Mouse (Mus musculus): Measurements from ENCODE around the gene Lonp1. TPM values are rescaled to one million over a fixed set of nuclear protein-coding genes. Genes with fewer than 3 reads are reported as not detected.

Gene Lonp1
- total RNA-seq, 2 experiments from 2014 or later = 4.2 to 13.0 TPM

Other genes starting within 250 kb of the Lonp1 start
- 4.8 and 7.3 TPM in 2 replicates for gene Ptprs, start 150.4 kb downstream of the Lonp1 start, total RNA-seq (2015; ENCODE audit: low replicate concordance)
- gene Ptprs, start 150.4 kb downstream of the Lonp1 start, total RNA-seq (2017; ENCODE audit: low replicate concordance) = 2.0 and 8.1 TPM in 2 replicates
- gene Znrf4, start 114.5 kb downstream of the Lonp1 start, total RNA-seq (2015; ENCODE audit: low replicate concordance) = not detected in 2 replicates
- not detected in 2 replicates for gene Znrf4, start 114.5 kb downstream of the Lonp1 start, total RNA-seq (2017; ENCODE audit: low replicate concordance)
- gene Gm20219, start 72.5 kb downstream of the Lonp1 start, total RNA-seq (2015; ENCODE audit: low replicate concordance) = 1.5 and 2.5 TPM in 2 replicates
- gene Gm20219, start 72.5 kb downstream of the Lonp1 start, total RNA-seq (2017; ENCODE audit: low replicate concordance) = 0.84 and 1.5 TPM in 2 replicates
- gene Safb2, start 42.3 kb downstream of the Lonp1 start, total RNA-seq (2015; ENCODE audit: low replicate concordance) = 71.9 and 87.0 TPM in 2 replicates
- gene Safb2, start 42.3 kb downstream of the Lonp1 start, total RNA-seq (2017; ENCODE audit: low replicate concordance) = 316 and 354 TPM in 2 replicates
- gene Safb, start 42.1 kb downstream of the Lonp1 start, total RNA-seq (2015; ENCODE audit: low replicate concordance) = 36.9 and 61.2 TPM in 2 replicates
- gene Safb, start 42.1 kb downstream of the Lonp1 start, total RNA-seq (2017; ENCODE audit: low replicate concordance) = 116 and 186 TPM in 2 replicates
- gene 2410015M20Rik, start 17.1 kb downstream of the Lonp1 start, total RNA-seq (2015; ENCODE audit: low replicate concordance) = 16.3 and 18.6 TPM in 2 replicates
- gene 2410015M20Rik, start 17.1 kb downstream of the Lonp1 start, total RNA-seq (2017; ENCODE audit: low replicate concordance) = 16.2 and 50.3 TPM in 2 replicates
- gene Rpl36, start 13.5 kb downstream of the Lonp1 start, total RNA-seq (2015; ENCODE audit: low replicate concordance) = 298 and 319 TPM in 2 replicates
- 323 TPM in 2 replicates for gene Rpl36, start 13.5 kb downstream of the Lonp1 start, total RNA-seq (2017; ENCODE audit: low replicate concordance)
- not detected in 2 replicates for gene Catsperd, start 1.3 kb upstream of the Lonp1 start, total RNA-seq (2015; ENCODE audit: low replicate concordance)
- gene Catsperd, start 1.3 kb upstream of the Lonp1 start, total RNA-seq (2017; ENCODE audit: low replicate concordance) = not detected in 2 replicates
- gene Ranbp3, start 46.4 kb upstream of the Lonp1 start, total RNA-seq (2015; ENCODE audit: low replicate concordance) = 6.1 and 11.7 TPM in 2 replicates
- gene Ranbp3, start 46.4 kb upstream of the Lonp1 start, total RNA-seq (2017; ENCODE audit: low replicate concordance) = 18.0 and 25.0 TPM in 2 replicates
- 17.7 and 29.7 TPM in 2 replicates for gene Ndufa11, start 90.9 kb upstream of the Lonp1 start, total RNA-seq (2015; ENCODE audit: low replicate concordance)
- gene Ndufa11, start 90.9 kb upstream of the Lonp1 start, total RNA-seq (2017; ENCODE audit: low replicate concordance) = 21.3 and 29.1 TPM in 2 replicates
- gene Vmac, start 91.1 kb upstream of the Lonp1 start, total RNA-seq (2015; ENCODE audit: low replicate concordance) = 0.38 and 1.0 TPM in 2 replicates
- gene Vmac, start 91.1 kb upstream of the Lonp1 start, total RNA-seq (2017; ENCODE audit: low replicate concordance) = 1.4 and 8.3 TPM in 2 replicates
- not detected in 2 replicates for gene Nrtn, start 130.6 kb upstream of the Lonp1 start, total RNA-seq (2015; ENCODE audit: low replicate concordance)
- gene Nrtn, start 130.6 kb upstream of the Lonp1 start, total RNA-seq (2017; ENCODE audit: low replicate concordance) = 0.51 TPM in 1 of 2 replicates, not detected in the other
- gene Dus3l, start 137.9 kb upstream of the Lonp1 start, total RNA-seq (2015; ENCODE audit: low replicate concordance) = 0.84 and 5.6 TPM in 2 replicates
- gene Dus3l, start 137.9 kb upstream of the Lonp1 start, total RNA-seq (2017; ENCODE audit: low replicate concordance) = 5.4 and 5.9 TPM in 2 replicates
- gene Prr22, start 143.4 kb upstream of the Lonp1 start, total RNA-seq (2015; ENCODE audit: low replicate concordance) = not detected in 2 replicates
- not detected in 2 replicates for gene Prr22, start 143.4 kb upstream of the Lonp1 start, total RNA-seq (2017; ENCODE audit: low replicate concordance)
- 21.5 and 25.7 TPM in 2 replicates for gene Rfx2, start 204.1 kb upstream of the Lonp1 start, total RNA-seq (2015; ENCODE audit: low replicate concordance)
- gene Rfx2, start 204.1 kb upstream of the Lonp1 start, total RNA-seq (2017; ENCODE audit: low replicate concordance) = 26.1 and 39.6 TPM in 2 replicates
- not detected in 2 replicates for gene Acsbg2, start 247.6 kb upstream of the Lonp1 start, total RNA-seq (2015; ENCODE audit: low replicate concordance)
- gene Acsbg2, start 247.6 kb upstream of the Lonp1 start, total RNA-seq (2017; ENCODE audit: low replicate concordance) = not detected in 2 replicates
- not detected in 2 replicates for gene 1700061G19Rik, start 248.6 kb upstream of the Lonp1 start, total RNA-seq (2015; ENCODE audit: low replicate concordance)
- not detected in 2 replicates for gene 1700061G19Rik, start 248.6 kb upstream of the Lonp1 start, total RNA-seq (2017; ENCODE audit: low replicate concordance)

Data from erythroblast, adult 5-6 weeks (primary cell).